Mouse (Mus musculus) MN1 (cell line): ENCODE measurements around the gene Zfp536.

Experiments used
- DNase-seq: peaks from one replicate; pipeline ENCODE4 v3.0.0-alpha.2; 2016; ENCODE audit warnings: low spot score

The Zfp536 gene

DNA sequence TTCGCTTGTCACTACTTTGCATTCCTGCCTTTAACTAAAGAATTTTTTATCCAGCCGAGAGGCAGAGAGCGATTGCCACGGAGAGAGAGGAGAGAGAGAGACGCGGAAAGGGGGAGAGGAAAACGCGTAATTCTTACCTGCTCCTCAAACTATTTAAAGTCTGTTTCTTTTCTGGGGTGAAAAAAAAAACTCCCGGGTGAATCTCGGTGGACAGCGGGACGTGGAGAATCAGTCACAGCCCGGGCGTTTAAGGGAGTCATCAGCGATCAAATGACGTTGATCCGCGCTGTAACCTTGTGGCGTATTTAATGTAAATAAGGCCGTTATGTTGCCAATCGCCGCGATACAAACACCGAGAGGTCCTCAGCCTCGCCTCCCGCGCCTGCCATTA is at the start of gene Zfp536:
Zfp536 (minus strand) TSS at position 330 of the 391 bp plus-strand sequence.
- no peak for DNase-seq

DNA sequence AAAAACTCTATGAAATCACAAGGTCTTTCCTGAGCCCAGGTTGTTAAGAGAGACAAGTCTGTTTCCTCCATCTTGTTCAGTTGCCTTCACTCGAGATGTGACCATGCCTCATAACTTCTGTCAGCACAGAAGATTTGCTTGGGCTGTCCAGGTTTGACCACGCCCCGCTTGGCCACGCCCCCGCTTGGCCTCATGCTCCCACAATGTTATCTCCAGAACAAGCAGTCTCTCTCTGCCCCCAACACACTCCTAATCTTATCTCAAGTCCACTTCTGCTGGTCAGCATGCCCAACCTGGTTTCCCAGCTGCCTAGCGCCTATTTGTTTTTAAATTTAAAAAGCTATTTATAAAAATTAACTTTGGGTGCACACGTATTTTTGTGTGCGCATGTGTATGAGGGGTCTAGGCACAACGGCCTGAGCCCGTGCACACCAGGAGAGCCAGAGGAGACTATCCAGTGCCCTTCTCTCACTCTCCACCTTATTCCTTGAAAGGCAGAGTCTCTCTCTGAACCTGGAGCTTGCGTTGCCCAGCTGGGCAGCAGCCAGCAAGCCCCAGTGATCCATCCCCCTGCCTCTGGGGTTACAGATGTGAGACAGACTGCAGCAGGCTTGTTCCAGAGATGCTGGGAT is 47.3 kb upstream of the Zfp536 start:
- DNase-seq = no peak

DNA sequence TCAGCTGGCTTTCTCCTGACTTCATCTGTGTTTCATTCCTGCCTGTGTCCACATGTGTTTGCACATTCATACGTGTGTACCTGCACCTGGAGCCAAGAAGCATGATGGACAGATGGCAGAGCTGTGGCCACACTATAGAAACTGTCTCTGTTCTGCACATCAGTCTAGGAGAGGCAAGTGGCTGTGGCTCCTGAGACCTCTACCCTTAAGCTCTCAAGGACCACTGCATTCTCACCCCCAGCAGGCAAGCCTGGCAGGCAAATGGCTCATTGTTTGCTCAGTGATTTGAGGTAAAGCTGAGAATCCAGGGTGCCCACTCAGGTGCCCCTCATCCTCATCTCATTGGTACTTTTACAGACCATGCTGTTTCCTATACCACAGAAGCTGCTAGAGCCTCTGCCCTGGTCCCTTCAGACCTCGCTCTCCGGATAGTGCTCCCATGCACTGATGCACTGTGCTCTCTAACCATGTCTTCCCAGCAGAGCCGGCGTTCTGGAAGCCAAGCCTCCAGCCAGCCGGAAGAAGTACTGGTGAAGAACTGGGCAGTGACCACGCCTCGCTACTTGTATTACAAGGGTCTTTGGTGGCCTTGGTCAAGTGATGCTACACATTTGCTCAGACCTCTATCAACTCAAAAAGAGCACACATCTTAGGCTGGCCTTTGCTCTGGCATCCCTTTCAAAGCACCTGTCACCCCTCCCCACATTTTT is 45.3 kb upstream of the Zfp536 start:
- no peak for DNase-seq

DNA sequence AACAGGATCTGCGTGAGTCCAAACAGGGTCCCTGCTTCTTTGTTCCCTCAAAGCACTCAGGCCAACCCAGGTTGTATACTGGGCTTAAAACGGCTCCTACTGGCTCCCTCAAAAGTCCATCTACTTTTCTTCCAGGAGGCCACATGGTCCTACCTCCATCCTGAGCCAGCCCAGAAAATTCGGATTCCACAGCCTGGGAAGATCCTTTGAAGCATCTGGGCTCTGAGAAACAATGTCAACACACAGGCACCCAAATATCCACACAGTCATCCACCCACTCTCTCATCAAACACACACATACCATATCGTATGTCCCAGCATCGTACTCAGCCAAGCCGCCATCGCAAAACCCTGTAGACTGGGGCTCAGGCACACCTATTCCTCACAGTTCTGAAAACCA is 43.5 kb upstream of the Zfp536 start:
- DNase-seq = no peak

- DNase-seq = no peak
These were observed 41.5 kb upstream of the Zfp536 start for GRCm38 (mm10) chr7:37814844-37815406.

DNA sequence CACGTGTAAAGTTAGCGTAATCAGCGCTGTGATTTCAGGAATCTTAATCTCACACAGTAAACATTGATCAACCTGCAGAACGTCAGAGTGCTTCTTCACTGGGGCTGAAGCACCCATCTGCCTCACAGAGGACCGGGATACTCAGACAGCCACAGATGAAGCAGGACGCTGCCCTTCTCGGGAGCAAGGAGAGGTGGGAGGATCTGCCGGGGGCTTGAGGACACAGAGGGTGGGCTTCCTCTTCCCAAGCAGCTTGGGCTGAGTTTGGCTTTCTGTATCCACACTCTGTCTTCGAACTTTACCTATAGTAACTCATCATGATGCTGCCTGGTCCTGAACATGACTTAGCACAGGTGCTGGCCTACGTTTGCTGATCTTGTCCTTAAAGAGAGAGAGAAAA is 40.2 kb upstream of the Zfp536 start:
- no peak for DNase-seq

- no peak for DNase-seq
These were observed 36.5 kb upstream of the Zfp536 start for GRCm38 (mm10) chr7:37809908-37810307.

DNA sequence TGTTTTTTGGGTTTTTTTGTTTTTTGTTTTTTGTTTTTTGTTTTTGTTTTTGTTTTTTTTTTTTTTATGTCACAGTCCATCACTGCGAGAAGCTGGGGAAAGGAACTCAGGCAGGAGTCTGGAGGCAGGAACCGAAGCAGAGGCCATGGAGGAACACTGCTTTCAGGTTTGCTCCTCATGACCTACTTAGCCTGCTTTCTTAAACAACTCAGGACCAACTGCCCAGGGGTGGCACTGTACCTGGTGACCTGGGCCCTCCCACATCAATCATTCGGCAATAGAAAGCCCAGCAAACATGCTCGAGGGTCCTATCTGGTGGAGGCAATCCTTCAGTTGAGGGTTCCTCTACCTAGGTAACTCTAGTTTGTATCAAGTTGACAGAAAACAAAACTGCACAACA is 35.6 kb upstream of the Zfp536 start:
- no peak for DNase-seq

DNA sequence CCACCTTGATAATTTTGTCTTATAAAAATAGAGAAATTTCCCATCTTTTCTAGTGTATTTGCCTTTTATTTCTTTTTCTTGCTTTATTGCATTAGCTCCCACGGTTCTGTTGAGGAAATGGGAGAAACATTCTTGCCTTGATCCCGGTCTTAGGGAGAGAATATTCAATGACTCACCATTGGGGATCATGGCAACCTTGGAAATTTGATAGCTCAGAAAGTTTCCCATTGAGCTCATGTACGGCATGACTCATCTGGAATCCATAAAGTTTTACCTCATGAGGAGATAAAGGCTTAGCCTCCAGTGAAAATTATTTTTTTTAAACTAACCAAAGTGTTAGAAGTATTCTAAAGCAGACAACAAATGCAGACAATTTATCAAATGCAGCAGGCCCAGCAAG is 27.7 kb upstream of the Zfp536 start:
- DNase-seq = no peak

GRCm38 (mm10) chr7:37788721-37789120 is 15.3 kb upstream of the Zfp536 start:
- no peak for DNase-seq

DNA sequence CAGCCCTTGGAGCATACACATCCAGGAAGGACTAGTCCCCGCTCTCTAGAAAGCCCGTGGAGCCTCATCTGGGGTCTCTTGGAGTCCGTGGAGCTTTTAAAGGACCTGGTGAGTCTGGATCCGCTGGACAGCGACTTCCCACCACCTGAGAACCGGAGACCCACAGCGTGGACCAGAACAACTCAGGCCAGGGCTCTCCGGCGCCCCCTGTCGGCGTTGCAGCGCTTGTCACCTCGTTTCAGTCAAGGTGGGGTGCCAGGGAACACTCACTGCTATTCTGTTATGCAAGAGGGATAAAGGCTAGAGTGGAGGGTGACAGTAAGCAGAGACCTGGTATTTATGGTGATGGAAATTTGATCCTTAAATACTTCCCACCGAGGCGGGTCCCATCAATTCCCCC is 2.1 kb upstream of the Zfp536 start:
- DNase-seq = no peak

DNA sequence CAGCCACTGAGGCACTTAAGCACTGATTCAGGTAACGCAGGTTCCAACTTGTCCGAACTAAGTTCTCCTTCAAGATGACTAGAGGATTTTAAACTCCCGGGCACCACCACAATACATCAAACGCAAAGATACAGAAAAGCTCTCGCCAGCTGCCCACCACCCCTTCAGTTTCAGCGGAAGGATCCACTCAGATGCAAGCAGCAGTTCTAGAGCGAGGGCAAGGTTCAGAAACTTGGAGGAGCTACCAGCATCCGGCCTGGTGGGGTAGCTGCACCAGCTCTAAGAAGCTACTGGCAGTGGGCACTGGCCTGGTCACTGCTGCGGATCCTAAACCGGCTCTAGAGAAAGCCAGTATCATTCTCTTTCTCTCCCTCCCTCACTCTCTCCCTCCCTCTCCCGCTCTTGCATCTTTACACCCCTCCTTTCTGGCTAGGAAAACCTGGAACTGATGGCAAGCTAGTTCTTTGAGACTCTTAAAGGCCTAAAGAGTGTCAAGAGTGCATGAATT is 1.1 kb upstream of the Zfp536 start:
- no peak for DNase-seq

DNA sequence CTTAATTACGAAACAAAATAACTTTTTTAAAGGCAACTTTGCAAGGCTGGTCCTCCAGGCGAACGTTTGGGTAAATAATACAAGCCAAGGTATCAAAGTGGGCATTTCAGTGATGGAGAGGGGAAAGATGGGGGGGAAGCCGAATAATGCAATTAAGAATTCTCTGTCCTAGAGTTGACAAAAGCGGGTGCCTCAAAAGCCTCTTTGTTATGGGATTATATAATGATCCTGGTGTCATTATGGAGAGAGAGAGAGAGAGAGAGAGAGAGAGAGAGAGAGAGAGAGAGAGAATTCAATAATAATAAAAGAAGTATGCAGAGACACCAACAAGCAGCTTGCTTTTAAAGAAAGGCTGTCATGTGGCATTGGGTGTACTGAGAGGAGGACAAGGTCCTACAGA is 465 bp upstream of the Zfp536 start:
- DNase-seq = no peak

DNA sequence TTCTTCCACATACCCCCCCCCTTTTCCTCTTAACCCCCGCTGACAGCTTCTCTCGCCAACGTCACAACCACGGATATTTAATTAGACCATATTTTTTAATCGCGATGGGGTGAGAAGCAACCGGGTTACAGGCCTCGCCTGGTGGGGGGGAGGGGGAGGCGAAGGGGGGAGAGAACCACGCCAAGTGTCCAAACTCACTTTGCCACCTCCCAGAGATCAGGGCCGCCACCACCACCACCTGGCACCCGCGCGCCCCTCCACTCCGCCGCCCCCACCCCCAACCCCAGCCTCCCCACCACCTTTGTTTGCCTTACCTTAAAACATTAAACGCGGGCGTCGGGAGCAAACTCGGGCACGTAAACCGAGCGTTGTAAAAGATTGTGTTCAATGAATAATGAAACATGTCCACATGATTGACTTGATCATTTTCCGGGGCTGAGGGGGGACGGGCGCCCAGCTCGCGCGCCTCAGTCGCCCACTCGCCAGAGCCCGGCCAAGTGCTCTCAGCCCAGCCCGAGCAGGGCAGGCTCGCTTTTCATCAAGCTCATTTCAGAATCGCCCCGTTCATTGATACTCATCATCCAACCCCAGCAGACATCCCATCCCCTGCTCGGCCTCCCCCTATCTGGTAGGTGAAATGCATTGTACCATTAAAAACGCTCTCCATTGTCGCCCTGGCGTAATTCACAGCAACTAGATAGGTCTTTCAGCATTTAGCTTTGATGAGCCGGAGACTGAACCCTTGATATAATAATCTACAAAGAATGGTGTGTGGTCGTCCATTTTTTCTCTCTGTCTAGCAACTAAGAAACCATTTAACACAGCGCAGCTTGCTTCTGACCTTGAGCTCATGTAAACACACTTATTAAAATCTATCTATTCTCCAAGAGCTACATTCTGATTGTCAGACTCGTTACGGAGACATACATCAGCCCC is 797 bp downstream of the Zfp536 start:
- no peak for DNase-seq

GRCm38 (mm10) chr7:37771491-37772375 is 1.7 kb downstream of the Zfp536 start:
- DNase-seq = no peak

DNA sequence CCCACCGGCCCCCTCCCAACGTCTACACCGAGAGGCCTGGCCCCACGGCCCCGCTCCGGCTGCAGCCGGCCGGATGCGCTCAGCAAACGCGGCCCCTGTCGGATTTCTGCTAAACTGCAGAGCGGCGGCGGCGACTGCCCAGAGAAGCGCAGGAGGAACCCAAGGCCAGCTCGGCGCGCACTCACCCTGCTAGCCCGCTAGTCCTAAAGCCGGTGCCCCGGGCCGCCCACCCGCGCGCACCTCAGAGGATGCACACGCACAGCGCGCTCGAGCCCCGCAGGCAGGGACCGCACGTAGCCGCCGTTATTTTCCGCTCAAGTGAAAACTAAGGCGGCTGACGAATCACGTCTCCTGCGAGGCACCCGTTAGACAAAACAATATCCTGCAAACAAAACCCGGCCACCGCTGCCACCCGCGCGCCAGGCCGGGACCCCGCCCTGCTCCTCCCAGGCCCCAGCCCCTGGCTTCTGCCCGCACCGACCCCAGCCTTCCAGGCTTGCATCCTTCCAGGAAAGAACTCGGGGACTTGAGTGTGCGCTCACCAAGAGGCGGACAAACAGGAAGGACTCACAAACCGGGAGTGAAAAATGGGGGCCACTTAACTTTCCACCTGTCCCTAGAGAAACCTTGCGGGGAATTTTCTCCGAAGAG is 2.9 kb downstream of the Zfp536 start:
- no peak for DNase-seq

- no peak for DNase-seq
These were observed 3.7 kb downstream of the Zfp536 start for GRCm38 (mm10) chr7:37769526-37770399.

GRCm38 (mm10) chr7:37769004-37769403 is 4.4 kb downstream of the Zfp536 start:
- no peak for DNase-seq

- DNase-seq = no peak
These were observed 5.0 kb downstream of the Zfp536 start for GRCm38 (mm10) chr7:37768310-37768940.
